Comparison of ENCODE assay signal across 13 mouse cellular contexts in genomic region chr14:60528520-60528919, GRCm38 (mm10).
"Had no signal": no experiment of that assay in that cellular context is flagged by ENCODE, and none has a peak within 500 bp of the region (broad histone marks: within the 10 kb centered on the region; RNA-seq: fewer than 3 reads in every experiment).

No protein-coding gene starts in this region.

- H3K4me1 ChIP-seq: megakaryocyte, embryonic 14.5 days had no signal

- H3K27me3 ChIP-seq: lung, embryonic 15.5 days; megakaryocyte, embryonic 14.5 days; midbrain, embryonic 12.5 days; neural tube, embryonic 12.5 days; stomach, embryonic 15.5 days had no signal

- H3K4me3 ChIP-seq: lung, embryonic 15.5 days; megakaryocyte, embryonic 14.5 days; midbrain, embryonic 12.5 days; myocyte; neural tube, embryonic 12.5 days; stomach, embryonic 15.5 days had no signal

- H3K9ac ChIP-seq: liver, postnatal 0 days; lung, embryonic 15.5 days; midbrain, embryonic 12.5 days; neural tube, embryonic 12.5 days; stomach, embryonic 15.5 days had no signal

- H3K36me3 ChIP-seq: lung, embryonic 15.5 days; midbrain, embryonic 12.5 days; stomach, embryonic 15.5 days had no signal

- H3K27ac ChIP-seq: lung, embryonic 15.5 days; macrophage; neural tube, embryonic 12.5 days; stomach, embryonic 15.5 days; stomach, postnatal 0 days had no signal

- H3K9me3 ChIP-seq: lung, embryonic 15.5 days; megakaryocyte, embryonic 14.5 days; midbrain, embryonic 12.5 days; stomach, embryonic 15.5 days had no signal

- DNase-seq: liver, postnatal 0 days; right cerebral cortex, postnatal 14 days; thymus, adult 2 months; thymus, postnatal 25 days; thymus, postnatal 4 days had no signal
